Mouse (Mus musculus) heart, postnatal 0 days (tissue): ENCODE results near the gene Dnmt1. TPM values are rescaled to one million over a fixed set of nuclear protein-coding genes. Genes with fewer than 3 reads are reported as not detected.

Experiments used
- ATAC-seq: fragments of 200-750 bp; cut with Nextera tagmentation; 2 replicates; pipeline ENCODE4 v1.8.0; 2017; ENCODE audit warnings: low read depth, moderate number of reproducible peaks, moderate library complexity; ENCODE audit not compliant: insufficient read depth
- DNase-seq: peaks from one replicate; pipeline ENCODE4 v3.0.0-alpha.2; 2016; ENCODE audit warnings: low spot score
- H3K27ac ChIP-seq: fragments of 300-500 bp; sonication (generic); 2 replicates; pipeline ENCODE4 v1.5.1; 2014; ENCODE audit warnings: low read depth, mild to moderate bottlenecking
- H3K27me3 ChIP-seq: fragments of 300-500 bp; sonication (generic); 2 replicates; pipeline ENCODE4 v1.6.1; 2014; ENCODE audit warnings: low read length, mixed read lengths; ENCODE audit not compliant: control insufficient read depth, insufficient read depth
- H3K36me3 ChIP-seq: fragments of 300-500 bp; sonication (generic); replicated peaks from 2 replicates; pipeline ENCODE4 v1.6.1; 2014; ENCODE audit warnings: low read length, mixed read lengths; ENCODE audit not compliant: control insufficient read depth, insufficient read depth
- H3K4me1 ChIP-seq: fragments of 300-500 bp; sonication (generic); 2 replicates; pipeline ENCODE4 v1.6.1; 2014; ENCODE audit warnings: antibody characterized with exemption; ENCODE audit not compliant: control insufficient read depth, insufficient read depth
- H3K4me2 ChIP-seq: fragments of 300-500 bp; sonication (generic); 2 replicates; pipeline ENCODE4 v1.6.1; 2014; ENCODE audit warnings: low read depth, mild to moderate bottlenecking, low read length, moderate library complexity
- H3K4me3 ChIP-seq: fragments of 300-500 bp; sonication (generic); 2 replicates; pipeline ENCODE4 v1.5.1; 2014; ENCODE audit warnings: low read depth, low read length
- H3K9ac ChIP-seq: fragments of 300-500 bp; sonication (generic); replicated peaks from 2 replicates; pipeline ENCODE4 v1.6.1; 2014; ENCODE audit warnings: low read depth, low read length, mixed read lengths
- H3K9me3 ChIP-seq: fragments of 300-500 bp; sonication (generic); replicated peaks from 2 replicates; pipeline ENCODE4 v1.6.1; 2016; ENCODE audit warnings: low read length; ENCODE audit not compliant: control insufficient read depth
- CTCF ChIP-seq: IDR thresholded peaks from 2 replicates; pipeline ENCODE4 v1.5.1; 2016; ENCODE audit warnings: antibody characterized with exemption, control low read depth, low read depth
- EP300 ChIP-seq: IDR thresholded peaks from 2 replicates; pipeline ENCODE4 v1.6.1; 2016; ENCODE audit warnings: antibody characterized with exemption, low read depth
- WGBS: fragments of 180-500 bp; shearing (Covaris S2); extraction: QIAGEN DNeasy Blood & Tissue Kit; methylation state at CpG from one replicate; pipeline ENCODE4 v1.1.7; 2014; 5-methylcytosine and 5-hydroxymethylcytosine counted together
- polyA plus RNA-seq: library from polyadenylated mRNA; unstranded; fragments of >200 nt; fragmentation: Nextera tagmentation; extraction: Ambion mirVana; gene quantifications from 2 replicates; pipeline ENCODE4 v1.2.1, GENCODE M21; 2015
- total RNA-seq: library from RNA; depleted of rRNA; stranded (reverse); fragments of >200 nt; gene quantifications from 2 replicates; pipeline ENCODE4 v1.2.3, GENCODE M21; 2014; ENCODE audit warnings: low replicate concordance

The Dnmt1 gene
- total and polyA plus RNA-seq, 2 experiments from 2014 or later, result 15.4 to 27.4 TPM

GRCm38 (mm10) chr9:20893069-20893468, 66.6 kb downstream of the Dnmt1 start:
- Histone ChIP-seq H3K27me3 (no peaks in the 10 kb centered on the region), H3K9me3 (no peaks in the 10 kb centered on the region), H3K27ac (no peak overlapping the region), H3K4me3 (no peak overlapping the region), H3K4me1 (peaks cover 12% of the 10 kb centered on the region), H3K9ac (no peak overlapping the region), H3K36me3 (peaks cover 77% of the 10 kb centered on the region), H3K4me2 (no peak overlapping the region)
- no peak for TF ChIP-seq CTCF
- TF ChIP-seq EP300, result no peak
- ATAC-seq (no peak), DNase-seq (no peak)
- WGBS, result 59% methylated on average over 5 of the region's 5 CpGs

DNA sequence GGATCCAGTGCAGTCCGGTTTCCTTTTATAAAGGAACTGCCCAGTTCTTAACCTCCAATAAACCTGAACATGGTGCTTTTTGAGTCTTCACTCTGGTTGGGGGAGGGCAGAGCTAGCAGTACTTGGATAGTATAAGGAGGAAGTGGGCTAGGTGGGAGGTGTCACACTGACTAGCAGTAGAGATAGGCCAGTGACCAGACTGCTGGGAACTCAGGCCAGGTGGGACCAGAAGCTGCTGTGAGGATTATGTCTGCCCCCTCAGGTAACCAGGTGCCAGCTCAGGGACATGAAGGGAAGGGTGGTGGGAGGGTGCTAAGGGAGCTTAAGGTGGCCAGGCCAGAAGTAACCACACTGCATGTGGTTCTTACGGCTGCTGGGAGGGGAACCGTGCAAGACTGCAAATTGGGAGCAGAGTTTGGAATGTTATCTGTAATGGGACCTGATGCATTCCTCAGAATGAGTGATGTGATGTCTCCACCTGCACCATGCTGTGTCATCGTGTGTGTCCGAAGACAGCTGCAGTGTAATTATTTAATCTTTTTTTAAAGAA, 67.5 kb downstream of the Dnmt1 start:
- peaks cover 4% of the 10 kb centered on the region for H3K4me1 ChIP-seq
- 56% methylated on average over 5 of the region's 5 CpGs for WGBS
- no peak overlapping the region for H3K27ac ChIP-seq
- H3K4me2 ChIP-seq, result no peak overlapping the region
- H3K9ac ChIP-seq, result no peak overlapping the region
- no peaks in the 10 kb centered on the region for H3K9me3 ChIP-seq
- H3K27me3 ChIP-seq, result no peaks in the 10 kb centered on the region
- DNase-seq, result no peak
- H3K4me3 ChIP-seq, result no peak overlapping the region
- no peak for ATAC-seq
- H3K36me3 ChIP-seq, result peaks cover 76% of the 10 kb centered on the region
- TF ChIP-seq EP300 (no peak), CTCF (no peak)

DNA sequence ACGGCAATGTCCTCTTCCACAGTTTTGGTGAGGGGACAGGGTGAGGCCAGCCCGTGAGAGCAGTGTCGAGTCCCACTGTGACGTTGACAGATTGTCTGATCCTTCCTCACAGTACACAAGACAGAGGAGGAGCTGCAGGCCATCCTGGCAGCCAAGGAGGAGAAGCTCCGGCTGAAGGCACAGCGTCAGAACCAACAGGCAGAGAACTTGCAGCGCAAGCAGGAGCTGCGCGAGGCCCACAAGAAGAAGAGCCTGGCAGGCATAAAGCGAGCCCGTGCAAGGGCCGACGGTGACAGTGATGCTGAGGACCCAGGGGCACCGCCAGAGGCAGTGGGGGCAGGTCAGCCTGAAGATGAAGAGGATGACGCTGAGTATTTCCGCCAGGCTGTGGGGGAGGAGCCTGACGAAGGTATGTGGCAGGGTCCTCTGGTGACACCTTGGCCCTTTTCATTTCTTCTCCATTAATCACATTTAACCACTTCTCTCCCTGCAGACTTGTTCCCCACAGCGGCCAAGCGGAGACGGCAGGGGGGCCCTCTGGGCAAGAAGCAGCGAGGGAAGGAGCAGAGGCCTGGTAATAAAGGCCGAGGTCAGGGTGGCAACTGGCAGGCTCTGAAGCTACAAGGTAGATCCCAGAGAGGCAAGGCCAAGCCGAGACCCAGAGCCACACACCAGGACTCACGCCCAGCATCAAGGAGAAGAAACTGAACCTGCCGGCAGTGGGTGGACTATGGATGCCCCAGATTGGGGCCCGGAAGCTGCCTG, 68.2 kb downstream of the Dnmt1 start:
- Histone ChIP-seq H3K36me3 (peaks cover 69% of the 10 kb centered on the region), H3K4me1 (peaks cover 3% of the 10 kb centered on the region; the same call in 1 of the 2 replicates)

GRCm38 (mm10) chr9:20890411-20890810, 69.3 kb downstream of the Dnmt1 start:
- Histone ChIP-seq H3K9me3 (no peaks in the 10 kb centered on the region), H3K36me3 (peaks cover 58% of the 10 kb centered on the region), H3K9ac (no peak overlapping the region), H3K4me2 (no peak overlapping the region), H3K4me3 (no peak overlapping the region), H3K27ac (no peak overlapping the region), H3K4me1 (peaks cover 3% of the 10 kb centered on the region; the same call in 1 of the 2 replicates), H3K27me3 (no peaks in the 10 kb centered on the region)
- TF ChIP-seq EP300 (no peak), CTCF (no peak)
- 92% methylated on average over 5 of the region's 5 CpGs for WGBS
- ATAC-seq, result no peak
- no peak for DNase-seq

More for the DNA sequence above, 68.2 kb downstream of the Dnmt1 start:
- Histone ChIP-seq H3K4me3 (no peak overlapping the region), H3K27ac (no peak overlapping the region), H3K27me3 (no peaks in the 10 kb centered on the region), H3K9me3 (no peaks in the 10 kb centered on the region), H3K4me2 (no peak overlapping the region), H3K9ac (no peak overlapping the region)
- TF ChIP-seq EP300 (no peak), CTCF (no peak)
- 75% methylated on average over 26 of the region's 26 CpGs for WGBS
- ATAC-seq, result no peak
- no peak for DNase-seq

- Histone ChIP-seq H3K27me3 (no peaks in the 10 kb centered on the region), H3K4me1 (peaks cover 3% of the 10 kb centered on the region; the same call in 1 of the 2 replicates), H3K4me2 (no peak overlapping the region), H3K9ac (no peak overlapping the region), H3K9me3 (no peaks in the 10 kb centered on the region), H3K27ac (no peak overlapping the region), H3K36me3 (peaks cover 48% of the 10 kb centered on the region), H3K4me3 (no peak overlapping the region)
- WGBS, result 79% methylated on average over 29 of the region's 29 CpGs
- TF ChIP-seq EP300 (no peak), CTCF (no peak)
- no peak for DNase-seq
- ATAC-seq, result no peak
Measured at GRCm38 (mm10) chr9:20889185-20890141, 70.2 kb downstream of the Dnmt1 start.
